Mouse (Mus musculus): Measurements from ENCODE around the gene Col6a4. TPM values are rescaled to one million over a fixed set of nuclear protein-coding genes. Genes with fewer than 3 reads are reported as not detected.

Gene Col6a4
- total RNA-seq (2023): not detected in 4 replicates

DNA sequence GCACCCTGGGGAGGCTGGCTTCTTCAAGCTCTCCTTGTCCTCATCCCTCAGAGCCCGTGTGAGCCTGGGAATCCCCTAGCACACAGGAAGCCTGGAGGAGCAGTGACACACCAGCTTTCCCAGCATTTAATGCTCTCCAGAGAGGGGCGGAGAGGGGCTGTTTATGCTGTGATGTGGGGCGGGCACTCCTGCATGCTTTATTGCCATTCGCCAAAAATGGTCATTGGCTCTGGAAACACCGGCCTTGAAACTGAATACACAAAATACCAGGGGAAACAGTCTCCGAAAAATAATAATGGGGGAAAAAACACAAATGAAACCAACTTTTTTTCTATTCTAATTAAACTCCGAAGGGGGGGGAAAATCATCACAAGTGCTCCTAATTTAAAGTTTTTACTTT is at the start of gene Col6a4:
Gene Col6a4 (minus strand): TSS at position 101 of the 400 bp plus-strand sequence.

GRCm38 (mm10) chr9:105960533-105960932 is 136.1 kb downstream of the Col6a4 start, which contains the start of gene Col6a5:
Gene Col6a5 (minus strand): TSS chr9:105960643.

Other genes starting within 250 kb of the Col6a4 start
- gene Col6a5, start 136.1 kb downstream of the Col6a4 start, total RNA-seq (2023): 0.12 to 0.45 TPM (median 0.18 TPM) in 4 replicates
- 7.0 to 10.1 TPM (median 7.3 TPM) in 4 replicates for gene Glyctk, start 61.4 kb upstream of the Col6a4 start, total RNA-seq (2023)
- 94.3 to 97.5 TPM (median 95.9 TPM) in 4 replicates for gene Wdr82, start 74.1 kb upstream of the Col6a4 start, total RNA-seq (2023)
- gene Ppm1m, start 103.0 kb upstream of the Col6a4 start, total RNA-seq (2023): 79.2 to 90.7 TPM (median 87.2 TPM) in 4 replicates
- 64.9 to 72.7 TPM (median 66.8 TPM) in 4 replicates for gene Twf2, start 106.3 kb upstream of the Col6a4 start, total RNA-seq (2023)
- gene Tlr9, start 125.8 kb upstream of the Col6a4 start, total RNA-seq (2023): 142 to 160 TPM (median 155 TPM) in 4 replicates
- 31.5 to 42.7 TPM (median 40.7 TPM) in 4 replicates for gene Alas1, start 151.9 kb upstream of the Col6a4 start, total RNA-seq (2023)
- gene Poc1a, start 184.3 kb upstream of the Col6a4 start, total RNA-seq (2023): 3.2 to 5.0 TPM (median 3.7 TPM) in 4 replicates

Data from B cell, adult 62 days (primary cell).